Mouse (Mus musculus) liver, embryonic 12.5 days (tissue): ENCODE measurements around the gene Arhgap10. TPM values are rescaled to one million over a fixed set of nuclear protein-coding genes. Genes with fewer than 3 reads are reported as not detected.

ENCODE experiments used
- ATAC-seq: fragments of 200-750 bp; cut with Nextera tagmentation; 2 replicates; pipeline ENCODE4 v1.8.0; 2017; ENCODE audit warnings: moderate number of reproducible peaks, mild to moderate bottlenecking, moderate library complexity
- H3K27ac ChIP-seq: fragments of 300-500 bp; sonication (generic); 2 replicates; pipeline ENCODE4 v1.5.1; 2016; ENCODE audit warnings: mild to moderate bottlenecking
- H3K27me3 ChIP-seq: fragments of 300-500 bp; sonication (generic); replicated peaks from 2 replicates; pipeline ENCODE4 v1.6.1; 2016; ENCODE audit warnings: mild to moderate bottlenecking, moderate library complexity
- H3K36me3 ChIP-seq: fragments of 300-500 bp; sonication (generic); 2 replicates; pipeline ENCODE4 v1.6.1; 2016; ENCODE audit warnings: mild to moderate bottlenecking, moderate library complexity
- H3K4me1 ChIP-seq: fragments of 300-500 bp; sonication (generic); 2 replicates; pipeline ENCODE4 v1.6.1; 2016
- H3K4me2 ChIP-seq: fragments of 300-500 bp; sonication (generic); 2 replicates; pipeline ENCODE4 v1.6.1; 2016; ENCODE audit warnings: mild to moderate bottlenecking, moderate library complexity
- H3K4me3 ChIP-seq: fragments of 300-500 bp; sonication (generic); 2 replicates; pipeline ENCODE4 v1.5.1; 2016; ENCODE audit warnings: mild to moderate bottlenecking, moderate library complexity
- H3K9ac ChIP-seq: fragments of 300-500 bp; sonication (generic); 2 replicates; pipeline ENCODE4 v1.6.1; 2016; ENCODE audit warnings: mild to moderate bottlenecking, moderate library complexity
- H3K9me3 ChIP-seq: fragments of 300-500 bp; sonication (generic); replicated peaks from 2 replicates; pipeline ENCODE4 v1.6.1; 2016; ENCODE audit warnings: mild to moderate bottlenecking, moderate library complexity
- WGBS: fragments of 180-500 bp; shearing (Covaris S2); methylation state at CpG from one replicate; pipeline ENCODE4 v1.1.7; 2016; ENCODE audit not compliant: insufficient replicate concordance; 5-methylcytosine and 5-hydroxymethylcytosine counted together
- polyA plus RNA-seq: library from polyadenylated mRNA; unstranded; fragments of >200 nt; fragmentation: Nextera tagmentation; extraction: Ambion mirVana; gene quantifications from 2 replicates; pipeline ENCODE4 v1.2.1, GENCODE M21; 2016

Gene Arhgap10
- polyA plus RNA-seq, 1 experiment from 2014 or later = 13.8 TPM

DNA sequence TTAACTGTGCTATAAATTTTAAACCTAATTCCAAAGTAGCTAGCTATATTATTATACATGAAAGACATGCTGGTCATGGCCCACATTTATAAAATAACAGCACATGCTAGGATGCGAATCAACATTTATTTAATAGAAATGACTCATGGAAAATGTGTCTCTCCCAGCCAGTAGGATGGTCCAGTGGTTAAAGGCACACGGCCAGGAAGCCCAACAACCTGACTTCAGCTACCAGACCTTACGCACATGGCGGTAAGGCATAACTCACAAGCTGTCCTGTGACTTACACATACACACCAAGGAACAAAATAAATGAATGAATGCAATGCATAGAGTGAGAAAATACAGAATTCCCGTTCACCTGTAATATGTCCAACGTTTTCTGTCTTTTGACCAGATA lies 146.7 kb downstream of the Arhgap10 start:
- Histone ChIP-seq H3K4me3 (no peak overlapping the region), H3K36me3 (peaks cover 15% of the 10 kb centered on the region), H3K27ac (no peak overlapping the region), H3K4me2 (no peak overlapping the region), H3K4me1 (0 out of 2 replicates have a peak, but pooled peaks cover 2% of the 10 kb centered on the region), H3K9ac (no peak overlapping the region), H3K9me3 (no peaks in the 10 kb centered on the region), H3K27me3 (no peaks in the 10 kb centered on the region)
- ATAC-seq = no peak
- WGBS = 85% methylated on average over 6 of the region's 6 CpGs

DNA sequence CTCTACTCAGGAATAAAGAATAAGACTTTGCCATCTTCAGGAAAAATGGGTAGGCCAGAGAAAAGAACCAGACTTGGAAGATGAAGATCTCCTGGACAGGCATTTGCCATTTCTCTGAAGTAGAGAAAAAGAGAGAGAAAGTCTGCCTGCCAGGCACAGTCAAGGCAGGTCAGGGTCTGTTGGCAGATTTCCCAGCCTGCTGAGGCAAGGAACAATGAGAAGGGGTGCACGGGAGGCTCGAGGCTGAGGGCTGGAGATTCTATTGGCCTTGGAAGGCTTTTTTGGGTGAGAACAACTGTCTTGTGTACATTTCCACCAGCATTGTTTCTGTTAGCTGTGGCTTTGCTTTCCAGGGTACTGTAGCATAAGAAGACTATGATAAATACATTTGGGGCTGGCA lies 147.4 kb downstream of the Arhgap10 start:
- no peak for ATAC-seq
- Histone ChIP-seq H3K4me1 (no peaks in the 10 kb centered on the region), H3K4me3 (no peak overlapping the region), H3K9ac (no peak overlapping the region), H3K36me3 (peaks cover 15% of the 10 kb centered on the region), H3K4me2 (no peak overlapping the region), H3K27me3 (no peaks in the 10 kb centered on the region), H3K27ac (no peak overlapping the region), H3K9me3 (no peaks in the 10 kb centered on the region)
- 67% methylated on average over 2 of the region's 2 CpGs for WGBS

DNA sequence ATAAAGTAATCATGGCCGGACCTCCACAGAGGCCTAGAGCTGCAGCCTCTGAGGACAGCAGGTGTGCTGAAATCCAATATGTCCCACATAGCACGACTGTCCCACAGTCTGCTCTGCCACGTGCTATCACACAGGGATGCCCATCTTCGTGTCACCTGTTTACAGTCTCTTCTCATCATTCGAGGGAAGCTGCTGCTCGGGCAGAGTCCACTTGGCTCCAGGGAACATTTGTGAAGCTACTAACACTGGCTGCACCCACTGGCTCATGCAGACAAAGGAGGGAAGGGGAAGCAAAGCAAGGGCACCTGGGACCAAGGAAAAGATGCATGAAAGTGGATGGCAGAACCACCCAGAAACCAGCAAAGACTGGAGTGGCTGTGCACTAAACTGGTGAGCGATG lies 148.1 kb downstream of the Arhgap10 start:
- 68% methylated on average over 7 of the region's 7 CpGs for WGBS
- no peaks in the 10 kb centered on the region for H3K27me3 ChIP-seq
- no peak overlapping the region for H3K4me2 ChIP-seq
- no peak for ATAC-seq
- H3K4me1 ChIP-seq = no peaks in the 10 kb centered on the region
- no peak overlapping the region for H3K4me3 ChIP-seq
- peaks cover 20% of the 10 kb centered on the region for H3K36me3 ChIP-seq
- H3K27ac ChIP-seq = no peak overlapping the region
- H3K9me3 ChIP-seq = no peaks in the 10 kb centered on the region
- no peak overlapping the region for H3K9ac ChIP-seq

DNA sequence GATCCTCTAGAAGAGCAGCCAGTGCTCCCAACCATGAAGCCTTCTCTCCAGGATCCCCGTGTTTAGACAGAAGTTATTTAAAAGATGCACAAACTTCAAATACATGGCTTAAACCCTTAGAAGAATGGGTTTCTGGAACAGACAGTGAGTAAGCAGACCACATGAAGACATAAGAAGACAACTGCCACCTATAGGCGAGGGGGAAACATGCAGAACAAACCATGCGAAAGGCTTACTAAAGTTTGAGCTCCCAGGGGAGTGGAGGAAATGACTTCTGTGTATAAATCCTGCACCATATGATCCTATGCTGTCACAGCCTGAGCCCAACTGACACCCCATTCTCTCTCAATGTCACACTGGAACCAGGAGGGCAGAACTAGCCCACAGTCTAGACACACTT lies 150.7 kb downstream of the Arhgap10 start:
- Histone ChIP-seq H3K27me3 (no peaks in the 10 kb centered on the region), H3K4me1 (no peaks in the 10 kb centered on the region), H3K9ac (no peak overlapping the region), H3K4me2 (no peak overlapping the region), H3K27ac (no peak overlapping the region), H3K4me3 (no peak overlapping the region), H3K9me3 (no peaks in the 10 kb centered on the region), H3K36me3 (peaks cover 17% of the 10 kb centered on the region)
- WGBS = 46% methylated on average over 3 of the region's 3 CpGs
- no peak for ATAC-seq

DNA sequence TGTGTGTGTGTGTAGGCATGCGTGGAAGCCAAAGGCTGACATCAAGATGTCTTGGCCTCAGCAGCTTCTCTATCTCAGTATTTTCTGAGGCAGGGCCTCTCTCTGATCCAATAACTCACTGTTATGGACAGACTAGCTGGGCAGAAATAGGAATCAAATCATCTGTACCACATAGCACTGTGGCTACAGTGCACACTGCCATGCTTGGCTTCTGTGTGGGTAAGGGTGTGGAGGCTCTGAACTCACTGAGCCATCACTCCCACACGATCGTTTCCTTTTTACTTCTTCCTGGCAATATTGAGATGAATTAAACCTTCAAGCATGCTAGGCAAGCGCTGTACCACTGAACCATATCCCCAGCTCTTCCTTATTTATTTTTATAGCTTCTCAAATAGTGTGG lies 151.3 kb downstream of the Arhgap10 start:
- no peak overlapping the region for H3K9ac ChIP-seq
- no peaks in the 10 kb centered on the region for H3K9me3 ChIP-seq
- H3K4me3 ChIP-seq = no peak overlapping the region
- H3K4me1 ChIP-seq = no peaks in the 10 kb centered on the region
- 83% methylated on average over 4 of the region's 4 CpGs for WGBS
- no peak overlapping the region for H3K4me2 ChIP-seq
- H3K27me3 ChIP-seq = no peaks in the 10 kb centered on the region
- ATAC-seq = no peak
- H3K27ac ChIP-seq = no peak overlapping the region
- peaks cover 13% of the 10 kb centered on the region for H3K36me3 ChIP-seq

DNA sequence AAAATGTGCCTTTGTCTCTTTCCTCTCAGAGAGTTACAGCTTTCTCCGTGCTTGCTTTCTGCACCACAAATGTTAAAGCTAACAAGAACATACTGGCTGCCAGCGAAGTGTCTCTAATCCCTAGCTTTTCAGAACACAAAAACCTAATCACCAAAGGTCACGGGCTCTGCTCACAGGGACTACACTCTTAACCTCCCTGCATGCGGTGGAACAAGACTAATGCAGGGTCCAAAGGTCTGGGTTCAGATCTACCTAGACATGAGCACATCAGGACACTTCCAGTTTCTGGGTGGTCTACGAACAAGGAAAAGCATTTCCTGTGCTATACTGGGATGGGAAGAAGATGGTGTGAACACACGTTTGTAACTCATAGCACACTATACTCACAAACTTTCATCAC lies 151.8 kb downstream of the Arhgap10 start:
- 75% methylated on average over 6 of the region's 6 CpGs for WGBS
- Histone ChIP-seq H3K27ac (no peak overlapping the region), H3K9me3 (no peaks in the 10 kb centered on the region), H3K4me3 (no peak overlapping the region), H3K4me2 (no peak overlapping the region), H3K4me1 (no peaks in the 10 kb centered on the region), H3K27me3 (no peaks in the 10 kb centered on the region), H3K9ac (no peak overlapping the region), H3K36me3 (peaks cover 15% of the 10 kb centered on the region)
- ATAC-seq = no peak

DNA sequence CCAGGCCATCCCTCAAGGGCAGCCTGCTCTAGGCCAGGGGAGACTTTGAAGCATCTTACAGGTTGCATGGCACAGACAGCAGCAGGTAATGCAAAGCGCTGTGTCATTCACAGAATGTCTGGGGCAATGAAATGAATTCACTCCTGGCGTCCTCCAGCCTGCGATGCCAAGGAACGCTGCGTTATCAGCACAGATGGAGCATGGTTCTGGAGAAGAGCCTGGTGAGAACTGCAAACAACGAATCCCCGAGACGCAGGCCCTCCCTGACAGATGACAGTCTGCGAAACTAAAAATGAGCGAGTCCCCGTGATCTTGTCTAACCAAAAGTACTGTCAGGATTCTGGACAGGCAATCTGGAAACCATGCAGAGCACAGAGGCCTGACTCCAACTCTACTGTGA lies 153.3 kb downstream of the Arhgap10 start:
- no peak for ATAC-seq
- no peaks in the 10 kb centered on the region for H3K9me3 ChIP-seq
- no peak overlapping the region for H3K9ac ChIP-seq
- peaks cover 16% of the 10 kb centered on the region for H3K36me3 ChIP-seq
- H3K27me3 ChIP-seq = no peaks in the 10 kb centered on the region
- no peak overlapping the region for H3K27ac ChIP-seq
- 85% methylated on average over 11 of the region's 11 CpGs for WGBS
- no peak overlapping the region for H3K4me3 ChIP-seq
- H3K4me2 ChIP-seq = no peak overlapping the region
- no peaks in the 10 kb centered on the region for H3K4me1 ChIP-seq

DNA sequence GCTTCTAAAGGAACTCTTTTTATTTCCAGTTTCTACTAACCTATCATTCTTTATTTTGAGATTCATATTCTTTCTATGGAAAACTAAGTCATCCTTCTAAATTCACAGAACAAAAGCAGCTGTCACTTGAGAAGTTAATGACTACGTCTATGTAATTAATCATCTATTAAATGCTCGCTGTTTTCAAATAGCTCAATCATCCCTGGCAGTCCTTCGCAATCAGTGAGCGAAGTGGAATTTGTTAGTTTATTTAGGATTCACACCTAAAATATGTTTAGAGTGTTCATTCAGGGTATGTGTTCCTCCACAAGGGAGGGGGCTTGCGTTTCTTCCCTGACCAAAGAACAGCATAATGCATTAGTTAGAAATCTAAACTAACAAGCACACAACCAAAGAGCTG lies 156.9 kb downstream of the Arhgap10 start:
- no peak for ATAC-seq
- H3K9ac ChIP-seq = no peak overlapping the region
- no peak overlapping the region for H3K4me2 ChIP-seq
- H3K4me1 ChIP-seq = no peaks in the 10 kb centered on the region
- no peaks in the 10 kb centered on the region for H3K27me3 ChIP-seq
- H3K27ac ChIP-seq = no peak overlapping the region
- WGBS = 82% methylated on average over 5 of the region's 5 CpGs
- no peaks in the 10 kb centered on the region for H3K9me3 ChIP-seq
- peaks cover 29% of the 10 kb centered on the region for H3K36me3 ChIP-seq
- no peak overlapping the region for H3K4me3 ChIP-seq

DNA sequence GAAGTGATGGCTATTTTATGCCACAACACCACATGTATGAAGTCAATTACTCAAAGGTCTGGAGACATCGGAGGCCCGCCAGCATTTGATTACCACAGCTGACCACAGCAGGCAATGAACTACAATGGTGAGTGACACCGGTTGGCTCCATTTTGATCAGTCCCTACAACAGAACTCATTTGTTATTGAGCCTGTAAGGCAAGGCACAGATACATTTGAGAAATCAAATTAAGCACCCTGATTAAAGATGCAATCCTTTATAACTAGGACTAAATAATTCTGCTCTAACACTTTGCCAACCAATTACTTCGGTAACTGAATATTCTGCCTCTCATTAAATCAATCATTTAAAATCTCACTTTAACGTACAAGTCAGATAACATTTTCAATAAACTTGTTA lies 157.3 kb downstream of the Arhgap10 start:
- Histone ChIP-seq H3K27me3 (no peaks in the 10 kb centered on the region), H3K4me1 (no peaks in the 10 kb centered on the region), H3K27ac (no peak overlapping the region), H3K9me3 (no peaks in the 10 kb centered on the region), H3K9ac (no peak overlapping the region), H3K4me2 (no peak overlapping the region), H3K36me3 (peaks cover 29% of the 10 kb centered on the region), H3K4me3 (no peak overlapping the region)
- 82% methylated on average over 5 of the region's 5 CpGs for WGBS
- no peak for ATAC-seq

DNA sequence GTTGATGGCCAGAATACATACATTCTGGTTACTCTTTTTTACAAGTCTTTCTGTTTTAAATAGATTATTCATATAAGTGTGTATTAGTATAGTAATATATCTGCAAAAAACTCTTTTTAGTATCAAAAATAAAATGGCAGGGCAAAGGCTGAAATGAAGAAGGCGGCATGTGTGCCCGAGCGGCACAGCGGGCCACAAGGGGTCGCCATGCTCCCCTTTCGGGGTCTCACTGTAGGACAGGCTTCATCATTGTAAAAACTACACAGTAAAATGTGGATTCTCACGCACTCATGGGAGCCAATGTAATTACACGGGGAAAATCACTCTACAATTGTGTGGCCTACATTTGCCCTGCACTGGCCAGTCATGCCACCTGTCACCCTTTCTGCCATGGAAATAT lies 160.6 kb downstream of the Arhgap10 start:
- H3K9me3 ChIP-seq = no peaks in the 10 kb centered on the region
- H3K4me2 ChIP-seq = no peak overlapping the region
- H3K9ac ChIP-seq = no peak overlapping the region
- peaks cover 20% of the 10 kb centered on the region for H3K36me3 ChIP-seq
- ATAC-seq = no peak
- no peaks in the 10 kb centered on the region for H3K4me1 ChIP-seq
- no peak overlapping the region for H3K27ac ChIP-seq
- H3K4me3 ChIP-seq = no peak overlapping the region
- no peaks in the 10 kb centered on the region for H3K27me3 ChIP-seq
- 71% methylated on average over 8 of the region's 8 CpGs for WGBS

DNA sequence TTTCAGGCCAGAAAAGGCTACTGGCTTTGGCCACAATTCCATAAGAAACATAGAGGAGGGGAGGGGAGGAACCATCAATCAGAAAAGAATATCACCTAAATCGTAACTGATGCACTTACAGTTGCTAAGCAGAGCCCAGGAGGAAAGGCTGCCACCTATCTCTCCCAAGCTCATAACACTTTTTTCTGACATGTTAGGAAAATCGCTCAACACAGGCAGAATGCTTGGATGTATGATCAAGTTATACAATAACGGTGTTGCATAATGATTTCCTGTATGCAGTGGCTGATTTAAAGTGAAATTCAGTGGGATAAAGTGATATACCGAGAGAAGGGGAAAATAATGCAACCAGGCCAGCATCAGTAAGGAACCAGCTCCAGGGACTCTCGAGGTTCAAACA lies 162.4 kb downstream of the Arhgap10 start:
- no peak overlapping the region for H3K9ac ChIP-seq
- no peak overlapping the region for H3K4me2 ChIP-seq

DNA sequence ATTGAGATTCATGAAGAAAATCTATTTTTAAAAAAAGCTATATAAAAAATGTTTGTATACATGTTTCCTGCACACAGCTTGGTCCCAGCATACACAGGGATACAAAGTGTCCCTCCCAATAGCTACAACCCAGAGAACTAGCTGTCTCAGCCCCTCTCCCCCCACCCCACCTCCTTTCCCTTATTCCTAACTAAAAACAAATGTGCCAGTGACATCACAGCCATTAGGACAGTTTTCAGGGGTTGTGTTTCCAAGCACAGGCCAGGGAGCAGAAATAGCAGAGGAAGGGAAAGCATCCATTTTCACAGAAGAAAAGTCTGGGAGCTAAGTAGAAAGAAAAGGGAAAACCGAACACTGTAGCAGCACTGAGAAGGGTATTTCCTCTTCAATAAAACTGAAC lies 163.6 kb downstream of the Arhgap10 start:
- no peak overlapping the region for H3K27ac ChIP-seq
- no peak overlapping the region for H3K4me2 ChIP-seq
- WGBS = 79% methylated on average over 1 of the region's 1 CpGs
- no peaks in the 10 kb centered on the region for H3K27me3 ChIP-seq
- H3K4me1 ChIP-seq = no peaks in the 10 kb centered on the region
- H3K9ac ChIP-seq = no peak overlapping the region
- peaks cover 26% of the 10 kb centered on the region for H3K36me3 ChIP-seq
- ATAC-seq = no peak
- no peak overlapping the region for H3K4me3 ChIP-seq
- H3K9me3 ChIP-seq = no peaks in the 10 kb centered on the region

More for the DNA sequence above, 162.4 kb downstream of the Arhgap10 start:
- H3K4me1 ChIP-seq = no peaks in the 10 kb centered on the region
- peaks cover 26% of the 10 kb centered on the region for H3K36me3 ChIP-seq
- no peak overlapping the region for H3K4me3 ChIP-seq
- H3K27ac ChIP-seq = no peak overlapping the region
- H3K27me3 ChIP-seq = no peaks in the 10 kb centered on the region
- 78% methylated on average over 5 of the region's 5 CpGs for WGBS
- ATAC-seq = no peak
- H3K9me3 ChIP-seq = no peaks in the 10 kb centered on the region

DNA sequence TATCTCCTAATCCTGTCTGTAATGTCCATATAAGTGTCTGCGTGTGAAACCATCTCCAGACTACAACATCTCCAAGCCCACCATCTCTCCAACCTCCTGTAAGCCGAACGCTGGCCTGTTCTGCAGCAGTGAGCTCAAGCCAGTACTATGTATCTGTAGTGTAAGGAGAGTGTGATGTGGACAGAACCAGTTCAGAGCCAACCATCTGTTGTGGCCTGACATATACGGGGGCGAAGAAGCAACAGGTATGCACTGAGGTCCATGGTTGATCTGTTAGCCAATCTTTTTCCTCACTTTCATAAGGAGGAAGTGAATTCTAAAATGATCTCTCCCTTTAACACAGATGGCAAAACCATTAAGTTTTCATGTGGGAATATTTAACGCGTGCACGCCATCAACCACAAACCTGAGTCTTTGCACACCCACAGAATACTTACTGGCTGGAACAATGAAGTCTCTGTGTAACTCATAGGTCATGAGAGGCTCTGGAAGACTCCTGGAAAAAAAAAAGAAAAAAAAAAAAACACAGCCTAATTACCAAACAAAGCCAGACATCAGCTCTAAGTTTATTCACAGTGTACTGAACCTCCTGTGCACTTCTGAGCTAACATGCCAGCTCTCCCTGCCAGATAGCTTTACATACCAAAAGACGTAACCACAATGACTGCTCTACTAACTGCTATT lies 166.4 kb downstream of the Arhgap10 start:
- no peak for ATAC-seq
- H3K36me3 ChIP-seq = peaks cover 12% of the 10 kb centered on the region
- H3K4me3 ChIP-seq = no peak overlapping the region
- no peak overlapping the region for H3K4me2 ChIP-seq
- 89% methylated on average over 9 of the region's 9 CpGs for WGBS
- H3K9me3 ChIP-seq = no peaks in the 10 kb centered on the region
- no peaks in the 10 kb centered on the region for H3K27me3 ChIP-seq
- no peak overlapping the region for H3K9ac ChIP-seq
- no peaks in the 10 kb centered on the region for H3K4me1 ChIP-seq
- H3K27ac ChIP-seq = no peak overlapping the region
